Mouse (Mus musculus) liver, embryonic 14.5 days (tissue): ENCODE measurements at regions not wholly inside any gene's neighbourhood (a gene's known extent, or its start where the extent isn't known, plus 50 kb on each side); places are given as distances from the start of the nearest gene placed in this dataset.

Experiments used
- CTCF ChIP-seq: IDR thresholded peaks from 2 replicates; pipeline ENCODE4 v1.5.1; 2016; ENCODE audit warnings: antibody characterized with exemption, low read depth, control low read depth
- EP300 ChIP-seq: IDR thresholded peaks from 2 replicates; pipeline ENCODE4 v1.6.1; 2016; ENCODE audit warnings: antibody characterized with exemption, low read depth

DNA sequence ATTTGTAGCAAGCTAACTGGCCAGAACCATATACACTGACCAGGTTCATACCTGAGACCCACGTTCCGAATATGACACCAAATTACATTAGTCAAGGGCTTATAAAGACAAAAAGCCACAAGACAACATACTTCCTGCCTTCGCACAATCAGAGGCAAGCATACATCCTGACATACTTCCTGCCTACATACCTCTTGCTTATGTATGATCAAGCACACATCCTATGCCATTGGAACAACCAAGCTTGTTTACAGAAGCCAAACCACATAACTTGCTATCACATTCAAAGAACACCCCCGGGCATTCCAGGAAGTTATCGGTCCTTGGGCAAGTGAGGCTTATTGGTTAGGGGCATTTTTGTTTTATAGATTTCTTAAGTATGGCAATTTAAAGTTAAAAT lies 62.9 kb upstream of the AU015836 start:
- TF ChIP-seq CTCF = no peak
- no peak for TF ChIP-seq EP300
